Mouse (Mus musculus) layer of hippocampus, postnatal 10 days (tissue): ENCODE results near the gene Myo1a. TPM values are rescaled to one million over a fixed set of nuclear protein-coding genes. Genes with fewer than 3 reads are reported as not detected.
"Not testable (repeated sequence)": the region's sequence is repeated elsewhere in the genome, so short reads cannot be mapped to it uniquely, and the experiment has no call there.

Source experiments
- DNase-seq, 2 experiments: peaks; one replicate each; pipeline ENCODE4 v3.0.0; 2021; ENCODE audit warnings: low spot score in 2 of 2
- total RNA-seq, 2 experiments: library from RNA; stranded (reverse); gene quantifications; 2 replicates each; pipeline ENCODE4 v1.2.3; 2021

The Myo1a gene
- total RNA-seq, 2 experiments from 2014 or later = 0.55 to 0.98 TPM

DNA sequence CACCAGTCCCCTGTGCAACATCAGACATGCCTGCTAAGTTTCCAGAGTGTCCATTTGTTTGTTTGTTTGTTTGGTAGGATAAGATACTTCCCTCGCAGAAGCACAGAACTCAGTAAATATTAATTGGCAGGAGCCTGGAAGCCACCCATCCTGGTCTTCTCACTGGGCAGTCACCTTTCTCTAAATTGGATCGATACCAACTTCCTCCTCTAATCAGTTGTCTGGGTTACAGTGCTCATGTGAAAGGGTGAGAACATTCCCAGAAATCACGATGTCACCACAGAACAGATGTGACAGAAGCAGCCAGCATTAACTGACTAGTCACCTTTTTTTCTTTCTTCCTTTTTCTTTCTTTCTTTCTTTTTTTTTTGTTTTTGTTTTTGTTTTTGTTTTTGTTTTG lies 50.3 kb downstream of the Myo1a start:
- DNase-seq = no peak

DNA sequence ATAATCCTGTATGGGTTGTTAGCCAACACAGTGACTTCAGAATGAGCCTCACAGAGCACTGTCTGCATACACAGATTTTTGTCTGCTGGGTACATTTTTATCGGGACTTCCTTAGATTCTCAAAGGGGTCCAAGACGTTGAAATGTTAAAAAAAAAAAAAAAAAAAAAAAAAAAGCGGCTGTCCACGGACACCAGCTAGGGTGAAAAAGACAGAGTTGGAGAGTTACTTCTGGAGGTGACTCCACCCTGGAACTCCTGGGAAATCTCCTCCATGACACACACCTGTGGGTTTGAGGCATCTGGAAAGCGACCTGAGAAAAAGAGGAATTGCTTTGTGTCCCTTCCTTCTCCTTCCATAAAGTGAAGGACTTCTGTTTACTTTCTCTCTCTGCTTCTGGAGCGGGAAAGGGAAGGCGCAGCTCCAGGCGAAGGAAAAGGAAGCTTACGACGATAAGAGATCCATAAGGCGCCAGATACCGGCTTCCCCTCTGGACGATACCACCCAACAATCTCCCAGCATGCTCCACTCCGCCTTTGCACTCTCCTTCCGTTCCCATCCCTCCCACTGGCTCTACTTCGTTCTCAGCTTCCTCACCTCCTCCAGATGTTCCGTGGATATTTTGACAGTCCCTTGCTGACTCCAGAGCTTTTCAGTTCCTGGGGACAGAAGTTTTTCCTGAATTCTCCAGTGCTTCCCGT lies 50.9 kb downstream of the Myo1a start:
- DNase-seq = peak in 1 of 2 experiments; percentile 7

DNA sequence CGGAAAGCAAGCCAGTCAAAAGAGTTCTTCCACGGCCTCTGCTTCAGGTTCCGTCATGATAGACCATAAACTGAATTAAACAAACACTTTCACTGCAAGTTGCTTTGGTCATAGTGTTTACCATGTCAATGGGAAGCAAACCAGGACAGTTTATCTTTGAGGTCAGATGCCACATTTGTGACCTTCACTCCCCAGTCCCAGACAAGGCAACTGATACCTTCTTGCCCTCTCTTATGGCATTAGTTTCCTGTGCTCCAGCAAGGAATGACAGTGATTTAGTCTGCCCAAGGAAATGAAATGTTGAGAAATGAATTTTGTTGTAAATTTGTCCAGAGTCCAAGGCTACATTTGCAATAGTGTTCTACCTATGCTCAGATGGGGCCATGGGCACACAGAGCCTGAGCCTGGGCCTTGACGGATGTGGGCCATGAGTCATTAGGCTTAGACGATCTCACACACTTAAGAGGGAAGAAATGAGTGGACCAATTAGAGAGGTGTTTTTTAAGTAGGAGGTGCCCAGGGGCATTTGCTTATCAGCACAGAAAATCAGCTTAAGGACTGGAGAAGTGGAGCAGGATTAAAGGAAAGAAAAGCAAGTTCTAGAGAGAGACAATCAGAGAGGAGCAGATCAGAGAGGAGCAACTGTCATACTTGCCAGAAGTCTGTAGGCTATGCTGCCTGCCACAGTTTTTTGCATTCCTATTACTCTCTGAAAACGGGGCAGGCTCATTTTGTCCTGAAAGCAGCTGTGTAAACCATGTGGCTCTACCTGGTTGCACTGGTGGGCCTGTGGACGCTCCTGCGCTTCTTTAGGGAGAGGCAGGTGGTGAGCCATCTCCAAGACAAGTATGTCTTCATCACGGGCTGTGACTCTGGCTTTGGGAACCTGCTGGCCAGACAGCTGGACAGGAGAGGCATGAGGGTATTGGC lies 54.5 kb downstream of the Myo1a start, which contains the start of the genes Rdh1 and Rdh16f1:
Rdh1 (plus strand) TSS at position 541 of the 930 bp plus-strand sequence.
Rdh16f1 (plus strand) TSS at position 607 of the 930 bp plus-strand sequence.
- no peak for DNase-seq

DNA sequence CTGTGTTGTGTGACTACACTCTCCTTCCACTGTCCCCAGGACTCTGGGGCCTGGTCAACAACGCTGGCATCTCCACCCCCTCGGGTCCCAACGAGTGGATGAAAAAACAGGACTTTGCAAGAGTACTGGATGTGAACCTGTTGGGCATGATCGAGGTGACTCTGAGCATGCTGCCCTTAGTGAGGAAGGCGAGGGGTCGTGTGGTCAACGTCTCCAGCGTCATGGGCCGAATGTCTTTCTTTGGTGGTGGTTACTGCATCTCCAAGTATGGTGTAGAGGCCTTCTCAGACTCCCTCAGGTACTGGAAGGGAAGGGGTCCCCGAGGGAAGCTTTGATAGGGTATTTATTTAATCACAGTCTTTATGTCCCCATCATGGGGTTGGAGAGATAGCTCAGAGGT lies 58.0 kb downstream of the Myo1a start:
- not testable (repeated sequence) for DNase-seq

GRCm38 (mm10) chr10:127763914-127764680 lies 59.1 kb downstream of the Myo1a start:
- no peak for DNase-seq

GRCm38 (mm10) chr10:127766564-127766963 lies 61.6 kb downstream of the Myo1a start:
- DNase-seq = no peak

Other genes with a start within 250 kb of the Myo1a start
- gene Stac3, start 203.5 kb upstream of the Myo1a start, total RNA-seq = 1 to 10 TPM; 3.5 to 5.3 TPM
- 1 to 10 TPM; 6.8 to 7.9 TPM for gene Ndufa4l2, start 190.2 kb upstream of the Myo1a start, total RNA-seq
- 10 to 100 TPM; 36.2 to 36.3 TPM for gene Shmt2, start 182.7 kb upstream of the Myo1a start, total RNA-seq
- 1 to 10 TPM; 5.2 to 6.5 TPM for gene Nxph4, start 170.6 kb upstream of the Myo1a start, total RNA-seq
- gene Lrp1, start 84.0 kb upstream of the Myo1a start, total RNA-seq = 100 to 1,000 TPM; 263 to 291 TPM
- 1 to 10 TPM; 6.9 to 7.1 TPM for gene Stat6, start 62.2 kb upstream of the Myo1a start, total RNA-seq
- 1 to 10 TPM; 4.0 to 5.5 TPM for gene Nemp1, start 38.3 kb upstream of the Myo1a start, total RNA-seq
- 10 to 100 TPM; 32.3 to 36.2 TPM for gene Nab2, start 36.6 kb upstream of the Myo1a start, total RNA-seq
- 1 to 10 TPM; 5.7 to 6.9 TPM for gene Tac2, start 19.3 kb downstream of the Myo1a start, total RNA-seq
- 10 to 100 TPM; 10.4 to 10.7 TPM for gene Zbtb39, start 34.4 kb downstream of the Myo1a start, total RNA-seq
- 1 to 10 TPM; 1.0 to 1.8 TPM for gene Gpr182, start 46.6 kb downstream of the Myo1a start, total RNA-seq
- gene Rdh1, start 54.6 kb downstream of the Myo1a start, total RNA-seq = under 1 TPM; 0.16 TPM
- under 1 TPM in 1 of 2 experiments, not detected in 1; 0.23 TPM for gene Rdh16f1, start 54.6 kb downstream of the Myo1a start, total RNA-seq
- gene Rdh9, start 71.2 kb downstream of the Myo1a start, total RNA-seq = under 1 TPM; 0.33 to 0.50 TPM
- under 1 TPM in 1 of 2 experiments, not detected in 1; 0.11 TPM for gene Rdh16, start 96.0 kb downstream of the Myo1a start, total RNA-seq
- gene Rdh19, start 144.8 kb downstream of the Myo1a start, total RNA-seq = not detected
- not detected for gene Rdh16f2, start 161.3 kb downstream of the Myo1a start, total RNA-seq
- not detected for gene Rdh7, start 183.6 kb downstream of the Myo1a start, total RNA-seq
- gene Sdr9c7, start 193.3 kb downstream of the Myo1a start, total RNA-seq = not detected